Mouse (Mus musculus) forebrain, embryonic 14.5 days (tissue): ENCODE measurements around the gene Tuba8. TPM values are rescaled to one million over a fixed set of nuclear protein-coding genes. Genes with fewer than 3 reads are reported as not detected.
A peak's percentile ranks its signal among the peaks of the same experiment; 100 is the strongest.

Source experiments
- ATAC-seq: fragments of 200-750 bp; cut with Nextera tagmentation; 2 replicates; pipeline ENCODE4 v1.8.0; 2017; ENCODE audit warnings: mild to moderate bottlenecking, moderate library complexity
- DNase-seq: peaks from one replicate; pipeline ENCODE4 v3.0.0-alpha.2; 2015; ENCODE audit warnings: low spot score
- H3K27ac ChIP-seq: fragments of 300-500 bp; sonication (generic); 2 replicates; pipeline ENCODE4 v1.5.1; 2014; ENCODE audit warnings: low read depth, mild to moderate bottlenecking, control low read depth, low read length, moderate library complexity
- H3K27me3 ChIP-seq: fragments of 300-500 bp; sonication (generic); replicated peaks from 2 replicates; pipeline ENCODE4 v1.6.1; 2014; ENCODE audit warnings: low read length, control low read depth, mixed read lengths; ENCODE audit not compliant: control insufficient read depth, insufficient read depth
- H3K36me3 ChIP-seq: fragments of 300-500 bp; sonication (generic); 2 replicates; pipeline ENCODE4 v1.6.1; 2014; ENCODE audit warnings: low read length, control low read depth; ENCODE audit not compliant: control insufficient read depth, insufficient read depth
- H3K4me1 ChIP-seq: fragments of 300-500 bp; sonication (generic); 2 replicates; pipeline ENCODE4 v1.6.1; 2014; ENCODE audit warnings: antibody characterized with exemption, low read length, control low read depth; ENCODE audit not compliant: control insufficient read depth, insufficient read depth
- H3K4me2 ChIP-seq: fragments of 300-500 bp; sonication (generic); 2 replicates; pipeline ENCODE4 v1.6.1; 2014; ENCODE audit warnings: mild to moderate bottlenecking, control low read depth, low read length
- H3K4me3 ChIP-seq: fragments of 300-500 bp; sonication (generic); 2 replicates; pipeline ENCODE4 v1.5.1; 2014; ENCODE audit warnings: low read depth, low read length, control low read depth
- H3K9ac ChIP-seq: fragments of 300-500 bp; sonication (generic); 2 replicates; pipeline ENCODE4 v1.6.1; 2014; ENCODE audit warnings: mild to moderate bottlenecking, low read length, control low read depth, moderate library complexity
- H3K9me3 ChIP-seq: fragments of 300-500 bp; sonication (generic); replicated peaks from 2 replicates; pipeline ENCODE4 v1.6.1; 2016; ENCODE audit warnings: low read length, control low read depth, mixed read lengths; ENCODE audit not compliant: control insufficient read depth
- WGBS: fragments of 180-500 bp; shearing (Covaris S2); extraction: QIAGEN DNeasy Blood & Tissue Kit; methylation state at CpG from one replicate; pipeline ENCODE4 v1.1.7; 2014; 5-methylcytosine and 5-hydroxymethylcytosine counted together
- polyA plus RNA-seq: library from polyadenylated mRNA; unstranded; fragments of >200 nt; fragmentation: Nextera tagmentation; extraction: Ambion mirVana; gene quantifications from 2 replicates; pipeline ENCODE4 v1.2.1, GENCODE M21; 2014

Tuba8 gene
- polyA plus RNA-seq, 1 experiment from 2014 or later: 0.22 TPM

DNA sequence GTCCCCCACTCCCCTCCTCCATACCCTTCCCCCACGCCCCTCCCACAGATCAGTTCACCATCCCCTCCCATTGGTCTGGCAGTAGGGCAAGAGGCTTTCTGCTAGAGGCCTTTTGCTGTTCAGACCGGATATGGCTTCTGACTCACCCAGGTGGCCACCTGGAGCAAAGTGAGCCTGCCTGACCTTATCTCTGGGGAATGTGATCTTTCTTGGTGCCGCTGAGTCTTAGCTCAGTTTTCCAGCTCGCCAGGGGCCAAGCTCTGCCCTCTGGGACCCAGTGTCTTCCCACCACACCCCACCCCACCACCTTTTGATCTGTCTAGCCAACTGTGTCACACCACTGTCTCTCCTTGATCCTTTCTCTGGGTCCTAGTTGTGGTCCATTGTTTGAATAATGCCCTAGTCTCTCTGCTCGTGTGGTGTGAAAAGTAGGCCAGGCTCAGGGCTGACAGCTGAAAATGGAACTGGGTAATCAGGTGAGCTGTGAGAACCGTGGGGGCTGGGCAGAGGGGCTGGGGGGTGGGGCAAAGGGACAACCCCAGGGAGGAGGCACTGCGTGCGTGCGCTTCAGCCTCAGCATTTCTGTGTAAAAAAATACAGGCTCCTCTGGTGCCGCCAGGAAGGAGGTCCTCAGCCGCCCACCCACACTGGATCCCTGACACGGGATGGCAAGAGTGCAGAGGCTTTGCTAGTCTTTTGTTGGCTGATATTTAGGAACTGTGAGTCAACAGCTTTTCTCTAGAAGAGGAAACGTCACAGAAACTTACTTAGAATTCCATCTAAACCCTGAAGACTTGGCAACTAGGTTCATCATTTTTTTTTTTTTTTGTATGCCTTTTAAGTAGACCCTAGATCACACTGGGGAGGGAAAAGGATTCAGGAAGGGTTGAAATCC is 16.2 kb upstream of the Tuba8 start:
- WGBS: 44% methylated on average over 13 of the region's 13 CpGs
- no peak overlapping the region for H3K4me2 ChIP-seq
- H3K9me3 ChIP-seq: no peaks in the 10 kb centered on the region
- H3K4me3 ChIP-seq: no peak overlapping the region
- peaks cover 47% of the 10 kb centered on the region for H3K36me3 ChIP-seq
- DNase-seq: no peak
- H3K27me3 ChIP-seq: no peaks in the 10 kb centered on the region
- H3K4me1 ChIP-seq: no peaks in the 10 kb centered on the region
- ATAC-seq: no peak
- H3K27ac ChIP-seq: no peak overlapping the region
- H3K9ac ChIP-seq: no peak overlapping the region

DNA sequence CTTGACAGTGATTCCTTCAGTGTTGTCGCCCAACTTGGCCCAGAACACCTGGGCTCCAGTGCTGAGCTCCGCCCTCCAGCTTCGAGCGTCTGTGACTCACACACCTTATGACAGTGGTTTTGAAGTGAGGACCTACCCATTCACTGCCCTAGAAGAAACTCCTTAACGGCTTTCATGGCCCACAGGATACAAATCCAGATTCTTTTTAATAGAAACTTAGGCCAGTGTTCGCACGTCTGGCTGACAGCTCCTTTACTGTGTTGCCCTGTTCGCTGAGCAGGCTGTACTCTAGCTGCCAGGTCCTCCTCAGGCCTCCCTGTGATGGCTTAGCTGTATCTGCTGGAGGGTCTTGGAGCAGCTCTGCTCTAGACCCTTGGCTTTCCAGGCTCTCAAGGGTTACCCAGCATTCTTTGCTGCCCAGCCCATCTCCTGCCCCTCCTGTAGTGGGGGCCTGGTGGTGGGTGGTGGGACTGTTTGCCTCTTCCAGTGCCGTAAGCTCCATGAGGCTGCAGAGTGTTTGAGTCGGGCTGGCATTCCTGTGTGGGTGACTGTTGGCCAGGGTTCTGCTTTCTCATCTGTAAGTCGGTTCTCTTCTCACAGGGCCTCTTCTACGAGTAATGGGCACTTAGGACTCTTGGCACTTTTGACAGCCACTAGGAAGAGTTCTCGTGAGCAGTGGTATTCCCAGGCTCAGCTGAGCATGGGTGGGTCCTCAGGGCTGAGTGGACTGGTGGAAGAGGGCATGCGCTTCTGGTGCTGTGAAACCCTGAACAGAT is 15.4 kb upstream of the Tuba8 start:
- Histone ChIP-seq H3K4me2 (no peak overlapping the region), H3K27ac (no peak overlapping the region), H3K4me3 (no peak overlapping the region), H3K27me3 (no peaks in the 10 kb centered on the region), H3K9ac (no peak overlapping the region), H3K9me3 (no peaks in the 10 kb centered on the region), H3K36me3 (peaks cover 40% of the 10 kb centered on the region), H3K4me1 (no peaks in the 10 kb centered on the region)
- ATAC-seq (no peak), DNase-seq (no peak)
- WGBS: 84% methylated on average over 14 of the region's 14 CpGs

DNA sequence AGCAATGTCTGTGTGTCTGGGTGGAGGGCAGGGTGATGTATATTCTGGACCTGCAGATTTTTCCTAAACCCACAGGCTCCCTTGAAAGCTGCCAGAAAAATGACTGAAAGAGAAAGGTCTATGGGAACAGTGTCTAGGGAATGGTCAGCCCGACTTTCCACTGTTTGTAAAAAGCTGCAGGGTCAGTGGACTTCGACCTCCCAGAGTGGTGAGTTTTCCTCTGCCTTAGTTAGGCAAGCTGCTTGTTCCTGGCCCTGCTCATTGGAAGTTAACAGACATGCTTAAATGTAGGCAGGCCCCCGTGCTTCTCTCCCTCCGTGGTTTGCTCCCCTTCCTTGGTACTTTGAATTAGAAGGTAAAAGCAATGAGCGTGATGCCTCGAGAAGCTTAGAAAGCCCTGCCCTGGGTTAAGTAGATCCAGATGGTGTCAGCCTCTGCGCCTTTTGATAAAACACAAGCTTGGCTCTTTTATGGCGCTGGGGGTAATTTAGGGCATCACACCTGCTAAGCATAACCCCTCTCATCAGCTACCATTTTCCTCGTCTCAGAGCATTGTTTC is 12.6 kb upstream of the Tuba8 start:
- Histone ChIP-seq H3K36me3 (peaks cover 25% of the 10 kb centered on the region), H3K27me3 (no peaks in the 10 kb centered on the region), H3K9ac (no peak overlapping the region), H3K4me2 (no peak overlapping the region), H3K4me3 (no peak overlapping the region), H3K9me3 (no peaks in the 10 kb centered on the region), H3K4me1 (no peaks in the 10 kb centered on the region), H3K27ac (no peak overlapping the region)
- no peak for ATAC-seq
- no peak for DNase-seq
- WGBS: 70% methylated on average over 9 of the region's 9 CpGs

DNA sequence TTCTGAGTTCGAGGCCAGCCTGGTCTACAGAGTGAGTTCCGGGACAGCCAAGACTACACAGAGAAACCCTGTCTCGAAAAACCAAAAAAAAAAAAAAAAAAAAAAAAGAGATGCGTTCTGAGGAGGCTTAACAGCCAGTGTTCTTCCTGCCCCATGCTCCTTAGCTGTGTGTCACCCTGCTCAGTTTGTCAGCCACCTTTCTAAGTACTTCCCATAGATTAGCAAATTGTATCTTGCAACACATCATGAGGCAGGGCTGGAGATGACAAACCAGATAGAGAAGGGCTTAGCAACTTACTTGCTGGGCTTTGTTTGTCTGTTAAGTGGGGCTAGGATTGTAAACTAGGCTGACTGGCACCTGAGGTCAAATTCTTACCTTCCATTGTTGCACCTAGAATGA is 10.0 kb upstream of the Tuba8 start:
- Histone ChIP-seq H3K4me3 (no peak overlapping the region), H3K9ac (no peak overlapping the region), H3K9me3 (no peaks in the 10 kb centered on the region), H3K4me1 (no peaks in the 10 kb centered on the region), H3K36me3 (peaks cover 9% of the 10 kb centered on the region; the same call in 1 of the 2 replicates), H3K27ac (no peak overlapping the region), H3K27me3 (no peaks in the 10 kb centered on the region), H3K4me2 (no peak overlapping the region)
- 97% methylated on average over 3 of the region's 4 CpGs for WGBS
- ATAC-seq (no peak), DNase-seq (no peak)

DNA sequence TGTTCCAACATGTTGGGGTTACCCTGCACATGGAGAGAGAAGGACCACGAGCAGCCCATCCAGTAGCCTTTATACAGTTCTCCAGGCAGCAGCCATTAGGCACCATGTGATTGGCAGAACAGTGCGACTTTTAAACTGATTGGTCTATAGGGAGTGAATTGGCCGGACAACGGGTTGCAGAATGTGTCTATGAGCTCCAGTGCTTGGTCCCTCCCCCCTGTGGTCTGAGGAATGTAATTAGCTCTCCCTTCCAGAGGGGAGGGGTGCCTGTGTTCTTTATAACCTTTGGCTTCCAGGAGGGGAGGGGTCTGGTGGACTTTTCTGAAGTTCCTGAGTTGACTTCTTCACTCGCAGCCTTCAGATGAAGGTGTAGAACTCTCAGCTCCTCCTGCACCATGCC is 8.5 kb upstream of the Tuba8 start:
- 74% methylated on average over 5 of the region's 5 CpGs for WGBS
- Histone ChIP-seq H3K4me3 (no peak overlapping the region), H3K36me3 (0 out of 2 replicates have a peak, but pooled peaks cover 2% of the 10 kb centered on the region), H3K9me3 (no peaks in the 10 kb centered on the region), H3K4me1 (no peaks in the 10 kb centered on the region), H3K27ac (no peak overlapping the region), H3K27me3 (no peaks in the 10 kb centered on the region), H3K9ac (no peak overlapping the region), H3K4me2 (no peak overlapping the region)
- ATAC-seq (no peak), DNase-seq (no peak)

DNA sequence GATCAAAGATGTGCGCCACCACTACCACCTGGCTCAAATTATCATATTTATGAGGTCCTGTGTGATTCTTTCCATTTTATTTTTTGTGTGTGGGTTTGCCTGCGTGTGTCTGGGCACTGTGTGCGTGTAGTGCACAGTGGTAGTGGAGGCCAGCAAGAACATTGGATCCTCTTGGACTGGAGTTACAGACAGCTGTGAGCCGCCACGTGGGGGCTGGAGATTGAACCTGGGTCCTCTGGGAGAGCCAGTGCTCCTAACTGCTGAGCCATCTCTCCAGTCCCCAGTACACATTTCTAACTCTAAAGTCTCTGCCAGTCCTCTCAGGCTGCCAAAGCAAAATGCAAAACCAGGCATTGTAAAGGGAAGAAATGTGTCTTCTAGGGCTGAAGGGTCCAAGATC is 4.0 kb upstream of the Tuba8 start:
- DNase-seq: no peak
- H3K4me3 ChIP-seq: no peak overlapping the region
- no peak overlapping the region for H3K27ac ChIP-seq
- peaks cover 9% of the 10 kb centered on the region; the same call in 1 of the 2 replicates for H3K27me3 ChIP-seq
- no peak overlapping the region for H3K4me2 ChIP-seq
- no peaks in the 10 kb centered on the region for H3K9me3 ChIP-seq
- ATAC-seq: no peak
- H3K4me1 ChIP-seq: peaks cover 12% of the 10 kb centered on the region
- no peaks in the 10 kb centered on the region for H3K36me3 ChIP-seq
- no peak overlapping the region for H3K9ac ChIP-seq
- WGBS: 82% methylated on average over 5 of the region's 5 CpGs

DNA sequence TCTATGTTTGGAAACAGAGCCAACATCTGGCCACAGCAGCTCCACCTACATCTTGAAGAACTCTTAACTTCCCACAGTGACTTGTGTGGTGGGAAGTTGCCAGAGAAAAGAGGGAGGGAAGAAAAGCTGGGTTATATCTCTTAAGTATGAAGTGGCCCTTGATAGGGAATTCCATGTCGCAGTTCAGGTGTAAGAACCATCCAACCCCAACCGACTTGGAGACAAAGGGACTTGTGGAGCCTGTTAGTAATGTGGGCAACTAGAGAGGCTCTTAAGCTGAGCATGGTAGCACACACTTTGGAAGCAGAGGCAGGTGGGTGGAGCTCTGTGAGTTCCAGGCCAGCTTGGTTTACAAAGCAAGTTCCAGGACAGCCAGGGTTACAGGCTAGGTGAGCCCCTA is 912 bp upstream of the Tuba8 start:
- ATAC-seq: no peak
- DNase-seq: no peak
- no peak overlapping the region for H3K4me2 ChIP-seq
- no peaks in the 10 kb centered on the region for H3K9me3 ChIP-seq
- H3K4me3 ChIP-seq: no peak overlapping the region
- H3K9ac ChIP-seq: no peak overlapping the region
- 73% methylated on average over 2 of the region's 2 CpGs for WGBS
- H3K27ac ChIP-seq: no peak overlapping the region
- H3K36me3 ChIP-seq: no peaks in the 10 kb centered on the region
- H3K4me1 ChIP-seq: peaks cover 14% of the 10 kb centered on the region
- peaks cover 11% of the 10 kb centered on the region; the same call in 1 of the 2 replicates for H3K27me3 ChIP-seq

DNA sequence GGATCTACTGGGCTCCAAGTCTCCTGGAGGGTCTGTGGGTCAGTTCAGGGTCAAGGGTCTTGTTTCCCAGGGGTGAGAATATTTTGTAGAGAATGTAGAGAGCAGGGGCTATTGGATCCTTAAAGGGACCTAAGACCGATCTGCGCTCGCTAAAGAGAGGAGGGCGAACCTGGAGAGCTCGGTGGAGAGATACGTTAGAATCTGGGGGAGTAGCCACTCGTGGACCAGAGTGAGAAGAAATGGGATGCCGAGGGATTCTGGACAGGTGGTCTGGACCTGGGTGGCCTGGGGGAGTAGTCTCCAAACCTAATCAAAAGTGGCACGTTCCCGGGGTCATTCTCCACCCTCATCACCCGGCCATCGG is 412 bp downstream of the Tuba8 start:
- H3K9ac ChIP-seq: peak overlapping the region; percentile 59
- H3K27ac ChIP-seq: no peak overlapping the region
- H3K9me3 ChIP-seq: no peaks in the 10 kb centered on the region
- H3K27me3 ChIP-seq: peaks cover 11% of the 10 kb centered on the region; the same call in 1 of the 2 replicates
- peak overlapping the region; percentile 37 for H3K4me3 ChIP-seq
- peak overlapping the region; percentile 86 for H3K4me2 ChIP-seq
- H3K4me1 ChIP-seq: peaks cover 14% of the 10 kb centered on the region
- WGBS: 2% methylated on average over 12 of the region's 12 CpGs
- DNase-seq (peak; percentile 10), ATAC-seq (peak; percentile 13; the same call in 1 of the 2 replicates)
- no peaks in the 10 kb centered on the region for H3K36me3 ChIP-seq
